Mouse (Mus musculus) CH12.LX (cell line): ENCODE results near the gene Isyna1.

Source experiments
- CTCF ChIP-seq, 2 experiments: IDR thresholded peaks in 1 of 2; conservative IDR thresholded peaks in 1 of 2; 2 replicates each; pipeline ENCODE4 v1.5.1; 2011 to 2012; ENCODE audit warnings: low read depth in 2 of 2, low read length in 2 of 2, improper control_type of control experiment in 1 of 2, inconsistent platforms in 1 of 2, mild to moderate bottlenecking in 1 of 2, moderate library complexity in 1 of 2
- EP300 ChIP-seq: IDR thresholded peaks from 2 replicates; pipeline ENCODE4 v1.6.1; 2011; ENCODE audit warnings: low read length, improper control_type of control experiment
- GABPA ChIP-seq: IDR thresholded peaks from 2 replicates; pipeline ENCODE4 v1.6.1; 2012; ENCODE audit warnings: low read depth, low read length, improper control_type of control experiment, inconsistent platforms; ENCODE audit not compliant: insufficient replicate concordance

GRCm38 (mm10) chr8:70591569-70591968 lies 2.6 kb upstream of the Isyna1 start:
- no peak for TF ChIP-seq GABPA
- TF ChIP-seq CTCF (conservative IDR thresholded peaks at IDR 0.05 in 1 of 2, IDR thresholded peaks at IDR 0.05 in 1 of 2; ENCODE audit: low read depth in 2 of 2, low read length in 2 of 2) = no peak
- TF ChIP-seq EP300 = no peak
